Mouse (Mus musculus) stomach, postnatal 0 days (tissue): ENCODE measurements around the gene Gp2. TPM values are rescaled to one million over a fixed set of nuclear protein-coding genes. Genes with fewer than 3 reads are reported as not detected.

Source experiments
- ATAC-seq: fragments of 200-750 bp; cut with Nextera tagmentation; 2 replicates; pipeline ENCODE4 v1.8.0; 2017; ENCODE audit not compliant: low FRiP score, low TSS enrichment
- DNase-seq: peaks from one replicate; pipeline ENCODE4 v3.0.0-alpha.2; 2016; ENCODE audit warnings: low spot score
- H3K27ac ChIP-seq: fragments of 300-500 bp; sonication (generic); replicated peaks from 2 replicates; pipeline ENCODE4 v1.5.1; 2014; ENCODE audit warnings: mild to moderate bottlenecking, control low read depth
- H3K27me3 ChIP-seq: fragments of 300-500 bp; sonication (generic); 2 replicates; pipeline ENCODE4 v1.6.1; 2014; ENCODE audit warnings: low read length; ENCODE audit not compliant: control insufficient read depth, insufficient read depth
- H3K36me3 ChIP-seq: fragments of 300-500 bp; sonication (generic); 2 replicates; pipeline ENCODE4 v1.6.1; 2014; ENCODE audit warnings: low read length, mixed read lengths; ENCODE audit not compliant: control insufficient read depth, insufficient read depth
- H3K4me1 ChIP-seq: fragments of 300-500 bp; sonication (generic); replicated peaks from 2 replicates; pipeline ENCODE4 v1.6.1; 2014; ENCODE audit warnings: antibody characterized with exemption; ENCODE audit not compliant: control insufficient read depth, insufficient read depth
- H3K4me2 ChIP-seq: fragments of 300-500 bp; sonication (generic); replicated peaks from 2 replicates; pipeline ENCODE4 v1.6.1; 2014; ENCODE audit warnings: low read depth, mild to moderate bottlenecking, control low read depth, moderate library complexity
- H3K4me3 ChIP-seq: fragments of 300-500 bp; sonication (generic); 2 replicates; pipeline ENCODE4 v1.5.1; 2014; ENCODE audit warnings: low read depth, low read length, control low read depth
- H3K9ac ChIP-seq: fragments of 300-500 bp; sonication (generic); 2 replicates; pipeline ENCODE4 v1.6.1; 2014; ENCODE audit warnings: mild to moderate bottlenecking, low read length, control low read depth, mixed read lengths
- H3K9me3 ChIP-seq: fragments of 300-500 bp; sonication (generic); 2 replicates; pipeline ENCODE4 v1.6.1; 2016; ENCODE audit warnings: low read length; ENCODE audit not compliant: control insufficient read depth
- CTCF ChIP-seq: IDR thresholded peaks from 2 replicates; pipeline ENCODE4 v1.5.1; 2016; ENCODE audit warnings: antibody characterized with exemption, low read depth, mild to moderate bottlenecking, moderate library complexity
- EP300 ChIP-seq: optimal IDR thresholded peaks from 2 replicates; pipeline ENCODE3; 2016; ENCODE audit warnings: antibody characterized with exemption
- WGBS: fragments of 180-500 bp; shearing (Covaris S2); extraction: QIAGEN DNeasy Blood & Tissue Kit; methylation state at CpG from one replicate; pipeline ENCODE4 v1.1.7; 2014; 5-methylcytosine and 5-hydroxymethylcytosine counted together
- polyA plus RNA-seq: library from polyadenylated mRNA; unstranded; fragments of >200 nt; fragmentation: Nextera tagmentation; extraction: Ambion mirVana; gene quantifications from 2 replicates; pipeline ENCODE4 v1.2.1, GENCODE M21; 2015

The Gp2 gene
- polyA plus RNA-seq, 1 experiment from 2014 or later: 0.05 TPM

GRCm38 (mm10) chr7:119418523-119418922 is 40.6 kb downstream of the Gp2 start:
- Histone ChIP-seq H3K4me1 (no peaks in the 10 kb centered on the region), H3K36me3 (no peaks in the 10 kb centered on the region), H3K27me3 (no peaks in the 10 kb centered on the region), H3K27ac (no peak overlapping the region), H3K9me3 (no peaks in the 10 kb centered on the region), H3K4me3 (no peak overlapping the region), H3K4me2 (no peak overlapping the region), H3K9ac (no peak overlapping the region)
- ATAC-seq (no peak), DNase-seq (no peak)
- TF ChIP-seq CTCF (no peak), EP300 (no peak)
- WGBS: 69% methylated on average over 1 of the region's 1 CpGs

GRCm38 (mm10) chr7:119394050-119394732 is 64.9 kb downstream of the Gp2 start:
- Histone ChIP-seq H3K4me2 (no peak overlapping the region), H3K27ac (no peak overlapping the region), H3K27me3 (no peaks in the 10 kb centered on the region), H3K4me1 (no peaks in the 10 kb centered on the region), H3K4me3 (no peak overlapping the region), H3K9ac (no peak overlapping the region), H3K36me3 (no peaks in the 10 kb centered on the region), H3K9me3 (no peaks in the 10 kb centered on the region)
- ATAC-seq: no peak
- TF ChIP-seq CTCF: no peak
- no peak for TF ChIP-seq EP300
- DNase-seq: no peak
- 53% methylated on average over 13 of the region's 13 CpGs for WGBS

Other genes with a start within 250 kb of the Gp2 start
- not detected in 2 replicates for gene Umod, start 20.0 kb upstream of the Gp2 start, polyA plus RNA-seq
- gene Acsm5, start 60.2 kb upstream of the Gp2 start, polyA plus RNA-seq: 0.27 and 0.33 TPM in 2 replicates
- not detected in 2 replicates for gene Pdilt, start 64.2 kb upstream of the Gp2 start, polyA plus RNA-seq
- gene Acsm2, start 95.1 kb upstream of the Gp2 start, polyA plus RNA-seq: not detected in 2 replicates
- gene Acsm1, start 147.7 kb upstream of the Gp2 start, polyA plus RNA-seq: 1.5 and 1.8 TPM in 2 replicates
- not detected in 2 replicates for gene Acsm4, start 230.7 kb upstream of the Gp2 start, polyA plus RNA-seq